Mouse (Mus musculus) testis, adult 2 months (tissue): ENCODE results near the gene Nkiras1. TPM values are rescaled to one million over a fixed set of nuclear protein-coding genes. Genes with fewer than 3 reads are reported as not detected.
A peak's percentile ranks its signal among the peaks of the same experiment; 100 is the strongest.

Experiments
- H3K27ac ChIP-seq: fragments of 200-500 bp; 2 replicates; pipeline ENCODE4 v1.5.1; 2012; ENCODE audit warnings: low read depth, low read length; ENCODE audit not compliant: control insufficient read depth, insufficient read depth
- H3K27me3 ChIP-seq: fragments of 200-500 bp; 2 replicates; pipeline ENCODE4 v1.6.1; 2012; ENCODE audit warnings: mild to moderate bottlenecking, low read length, moderate library complexity; ENCODE audit not compliant: control insufficient read depth, insufficient read depth
- H3K36me3 ChIP-seq: fragments of 200-500 bp; 2 replicates; pipeline ENCODE4 v1.6.1; 2012; ENCODE audit warnings: mild to moderate bottlenecking, low read length; ENCODE audit not compliant: control insufficient read depth, insufficient read depth
- H3K4me1 ChIP-seq: fragments of 200-500 bp; 2 replicates; pipeline ENCODE4 v1.6.1; 2012; ENCODE audit warnings: low read length; ENCODE audit not compliant: control insufficient read depth, insufficient read depth
- H3K4me3 ChIP-seq: fragments of 200-500 bp; 2 replicates; pipeline ENCODE4 v1.5.1; 2012; ENCODE audit warnings: low read depth, mild to moderate bottlenecking, low read length, moderate library complexity, mixed read lengths; ENCODE audit not compliant: control insufficient read depth
- CTCF ChIP-seq: fragments of 200-500 bp; IDR thresholded peaks from 2 replicates; pipeline ENCODE4 v1.5.1; 2012; ENCODE audit warnings: low read depth, mild to moderate bottlenecking, inconsistent platforms, low read length, moderate library complexity; ENCODE audit not compliant: control insufficient read depth, insufficient read depth, insufficient replicate concordance
- POLR2A ChIP-seq: fragments of 200-500 bp; IDR thresholded peaks from 2 replicates; pipeline ENCODE4 v1.6.1; 2012; ENCODE audit warnings: low read depth, mild to moderate bottlenecking, inconsistent platforms, low read length, moderate library complexity; ENCODE audit not compliant: control insufficient read depth
- polyA plus RNA-seq: library from polyadenylated mRNA; depleted of rRNA; stranded (reverse); fragments of >200 nt; gene quantifications from 2 replicates; pipeline ENCODE4 v1.2.3, GENCODE M21; 2012

The Nkiras1 gene
- polyA plus RNA-seq, 1 experiment = 4.7 TPM

DNA sequence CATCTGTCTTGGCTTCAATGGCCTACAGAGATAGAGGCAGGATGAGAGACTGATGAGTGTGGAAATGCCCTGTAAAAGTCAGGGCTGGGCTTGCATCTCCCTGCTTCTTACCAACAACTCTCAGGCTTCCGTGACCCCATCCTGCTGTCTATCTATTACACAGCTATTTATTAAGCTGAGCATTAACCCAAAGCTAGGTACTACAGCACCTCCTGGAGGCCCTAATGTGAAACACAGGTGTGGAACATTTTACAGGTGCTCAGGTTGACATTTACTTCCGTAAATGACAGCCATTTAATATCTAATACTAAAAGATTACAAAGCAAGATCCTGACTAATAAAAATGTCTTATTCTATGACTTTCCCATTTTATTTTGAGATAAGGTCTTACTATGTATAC lies 29.7 kb downstream of the Nkiras1 start:
- H3K36me3 ChIP-seq = no peaks in the 10 kb centered on the region
- H3K4me1 ChIP-seq = no peaks in the 10 kb centered on the region
- H3K4me3 ChIP-seq = no peak overlapping the region
- TF ChIP-seq CTCF = no peak
- no peak for TF ChIP-seq POLR2A
- H3K27me3 ChIP-seq = no peaks in the 10 kb centered on the region
- H3K27ac ChIP-seq = no peak overlapping the region

- Histone ChIP-seq H3K36me3 (no peaks in the 10 kb centered on the region), H3K4me1 (no peaks in the 10 kb centered on the region), H3K4me3 (no peak overlapping the region), H3K27me3 (no peaks in the 10 kb centered on the region), H3K27ac (no peak overlapping the region)
- no peak for TF ChIP-seq CTCF
- no peak for TF ChIP-seq POLR2A
These were observed 30.7 kb downstream of the Nkiras1 start for GRCm38 (mm10) chr14:18301591-18301990.

DNA sequence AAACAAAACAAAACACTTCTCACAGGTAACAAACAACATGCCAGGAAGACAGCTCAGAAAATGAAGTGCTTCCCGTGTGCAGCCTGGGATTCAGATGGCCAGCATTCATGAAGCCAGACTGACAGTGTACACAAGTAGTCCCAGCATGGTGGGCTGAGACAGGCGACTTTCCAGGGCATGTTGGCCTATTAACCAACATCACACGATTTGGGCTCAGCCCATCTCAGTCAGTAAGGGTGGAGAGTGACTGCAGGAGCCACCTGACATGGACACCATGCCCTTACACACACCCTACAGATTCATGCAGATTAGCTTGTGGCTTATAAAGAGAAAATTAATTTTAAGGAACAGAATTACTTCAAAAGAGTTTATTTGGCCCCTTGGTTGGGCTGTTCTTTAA lies 31.8 kb downstream of the Nkiras1 start:
- H3K4me1 ChIP-seq = no peaks in the 10 kb centered on the region
- no peak overlapping the region for H3K4me3 ChIP-seq
- no peak overlapping the region for H3K27ac ChIP-seq
- no peaks in the 10 kb centered on the region for H3K36me3 ChIP-seq
- no peak for TF ChIP-seq POLR2A
- TF ChIP-seq CTCF = no peak
- no peaks in the 10 kb centered on the region for H3K27me3 ChIP-seq

GRCm38 (mm10) chr14:18303262-18303661 lies 32.3 kb downstream of the Nkiras1 start:
- H3K27ac ChIP-seq = no peak overlapping the region
- TF ChIP-seq POLR2A (no peak), CTCF (no peak)
- H3K27me3 ChIP-seq = no peaks in the 10 kb centered on the region
- no peaks in the 10 kb centered on the region for H3K4me1 ChIP-seq
- H3K4me3 ChIP-seq = no peak overlapping the region
- no peaks in the 10 kb centered on the region for H3K36me3 ChIP-seq

GRCm38 (mm10) chr14:18304165-18304564 lies 33.2 kb downstream of the Nkiras1 start:
- Histone ChIP-seq H3K4me1 (no peaks in the 10 kb centered on the region), H3K27me3 (no peaks in the 10 kb centered on the region), H3K4me3 (no peak overlapping the region), H3K36me3 (no peaks in the 10 kb centered on the region), H3K27ac (no peak overlapping the region)
- TF ChIP-seq CTCF (no peak), POLR2A (no peak)

DNA sequence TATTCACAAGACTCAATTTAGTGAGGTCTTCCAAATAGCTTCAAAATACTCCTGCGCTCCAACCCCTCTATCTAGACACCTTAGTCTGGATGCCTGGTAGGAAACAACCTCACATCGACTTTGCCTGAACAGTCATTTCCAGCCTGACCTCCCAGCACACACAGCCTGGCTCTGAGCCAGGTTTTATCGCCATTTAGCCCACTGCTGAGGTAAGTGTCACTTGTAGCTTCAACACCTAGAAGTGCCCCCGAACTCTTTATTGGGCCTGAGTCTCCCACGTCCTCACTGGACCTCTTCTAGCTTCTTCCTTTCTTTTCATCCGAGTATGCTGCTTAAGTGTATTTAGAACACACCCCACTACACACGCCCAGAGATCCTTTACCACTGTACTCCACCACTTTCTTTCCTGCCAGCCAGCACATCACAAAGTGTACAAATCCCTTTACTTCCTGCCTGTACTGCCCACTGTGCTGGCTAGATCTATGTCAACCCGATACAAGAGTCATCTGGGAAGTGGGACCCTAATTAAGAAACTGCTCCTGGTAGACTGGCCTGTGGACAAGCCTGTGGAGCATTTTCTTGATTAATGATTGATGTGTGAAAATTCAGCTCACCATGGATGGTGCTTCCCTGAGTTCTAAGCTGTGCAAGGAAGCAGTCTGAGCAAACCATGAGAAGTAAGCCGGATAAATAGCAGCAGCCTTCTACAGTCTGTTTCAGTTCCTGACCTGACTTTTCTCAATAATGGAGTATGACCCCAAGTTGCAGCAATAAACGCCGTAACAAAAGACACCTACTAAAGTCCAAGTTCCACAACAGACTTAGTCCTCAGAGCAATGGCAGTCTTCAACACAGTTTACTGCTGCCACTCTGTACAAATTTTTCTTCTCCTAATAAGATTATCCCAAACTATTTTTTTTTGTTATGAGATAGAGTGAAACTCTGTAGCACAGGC lies 46.8 kb downstream of the Nkiras1 start:
- H3K27ac ChIP-seq = no peak overlapping the region
- no peaks in the 10 kb centered on the region for H3K36me3 ChIP-seq

GRCm38 (mm10) chr14:18326968-18327672 lies 56.2 kb downstream of the Nkiras1 start:
- H3K4me3 ChIP-seq = peak overlapping the region; percentile 69
- peaks cover 11% of the 10 kb centered on the region for H3K4me1 ChIP-seq
- peak overlapping the region; percentile 82 for H3K27ac ChIP-seq
- no peaks in the 10 kb centered on the region for H3K27me3 ChIP-seq
- TF ChIP-seq CTCF = no peak
- no peak for TF ChIP-seq POLR2A
- H3K36me3 ChIP-seq = no peaks in the 10 kb centered on the region

More for the DNA sequence above, 46.8 kb downstream of the Nkiras1 start:
- TF ChIP-seq POLR2A (no peak), CTCF (no peak)
- Histone ChIP-seq H3K4me3 (no peak overlapping the region), H3K4me1 (no peaks in the 10 kb centered on the region), H3K27me3 (no peaks in the 10 kb centered on the region)
